Comparison of ENCODE assay signal across 13 mouse cellular contexts in the genomic region with DNA sequence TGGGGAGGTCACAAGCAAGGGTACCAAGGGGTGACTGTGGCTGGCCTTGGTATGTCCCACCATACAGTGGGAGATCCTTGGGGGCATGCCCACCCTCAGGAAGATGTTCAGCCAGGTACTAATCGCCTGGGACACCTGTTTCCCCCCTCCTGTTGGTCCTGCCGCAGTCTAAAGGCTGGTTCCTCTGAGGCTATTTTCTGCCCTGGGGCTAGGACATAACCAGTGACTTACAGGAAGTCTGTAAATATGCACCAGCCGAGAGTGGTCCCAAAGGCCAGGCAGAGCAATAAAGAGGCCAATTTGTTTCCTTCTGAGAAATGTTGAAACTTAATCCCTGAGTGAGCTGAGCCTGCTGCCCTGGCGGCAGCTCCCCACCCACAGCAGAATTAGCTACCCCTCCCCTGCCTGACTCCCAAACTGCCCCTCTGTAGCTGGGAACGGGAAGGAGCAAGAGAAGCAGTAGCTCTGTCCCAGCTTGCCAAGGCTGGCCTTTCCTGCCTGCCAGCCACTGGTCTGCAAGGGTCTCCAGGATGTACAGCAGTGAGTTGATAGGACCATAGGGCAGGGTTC.
DNase-seq lines count a peak whose midpoint lies in the region; ATAC-seq and TF ChIP-seq lines count a peak whose summit lies in the region.
"Had no signal": no experiment of that assay in that cellular context is flagged by ENCODE, and none has a peak within 500 bp of the region (broad histone marks: within the 10 kb centered on the region; RNA-seq: fewer than 3 reads in every experiment).

No protein-coding gene starts in this region.

- H3K9ac ChIP-seq in heart, embryonic 14.5 days (ENCODE audit: low read length): peak overlapping the region; percentile 27; the same call in 1 of the 2 replicates
- H3K9ac ChIP-seq in midbrain, embryonic 13.5 days (replicated peaks): no peak overlapping the region
- H3K9ac ChIP-seq in intestine, embryonic 15.5 days: no peak overlapping the region

- peaks cover 70 to 89% of the 10 kb centered on the region in 2 experiments for H3K4me1 ChIP-seq in heart, embryonic 14.5 days (ENCODE audit: control insufficient read depth in 2 of 2, insufficient read depth in 2 of 2, low read length in 2 of 2)
- H3K4me1 ChIP-seq in midbrain, embryonic 13.5 days (replicated peaks): peaks cover 23% of the 10 kb centered on the region
- peaks cover 37% of the 10 kb centered on the region for H3K4me1 ChIP-seq in midbrain, embryonic 10.5 days
- H3K4me1 ChIP-seq in intestine, embryonic 15.5 days (replicated peaks): peaks cover 53% of the 10 kb centered on the region
- peaks cover 17% of the 10 kb centered on the region for H3K4me1 ChIP-seq in thymus, adult 2 months (replicated peaks; ENCODE audit: control insufficient read depth, insufficient read depth, low read length)

- ATAC-seq in heart, embryonic 14.5 days (ENCODE audit: insufficient number of reproducible peaks, insufficient read depth, low FRiP score, low read depth): no peak
- no peak for ATAC-seq in midbrain, embryonic 13.5 days
- ATAC-seq in intestine, embryonic 15.5 days: peak; percentile 27; the same call in 1 of the 2 replicates
- ATAC-seq: Patski had no signal

- H3K27me3 ChIP-seq in heart, embryonic 14.5 days (ENCODE audit: control insufficient read depth, insufficient read depth, low read length): no peaks in the 10 kb centered on the region
- H3K27me3 ChIP-seq in midbrain, embryonic 13.5 days: 0 out of 2 replicates have a peak, but pooled peaks cover 5% of the 10 kb centered on the region
- H3K27me3 ChIP-seq in midbrain, embryonic 10.5 days (ENCODE audit: low read depth, poor library complexity, severe bottlenecking): peaks cover 3% of the 10 kb centered on the region
- H3K27me3 ChIP-seq in intestine, embryonic 15.5 days (replicated peaks): no peaks in the 10 kb centered on the region
- no peaks in the 10 kb centered on the region for H3K27me3 ChIP-seq in thymus, adult 2 months (ENCODE audit: control insufficient read depth, insufficient read depth, low read length)
- H3K27me3 ChIP-seq: Patski had no signal

- no peak for TF ChIP-seq POLR2A in thymus, adult 2 months (IDR thresholded peaks at IDR 0.05; ENCODE audit: control insufficient read depth, extremely low read depth, insufficient read depth, low read length, poor library complexity)

- no peaks in the 10 kb centered on the region for H3K9me3 ChIP-seq in heart, embryonic 14.5 days (ENCODE audit: control insufficient read depth, low read length)
- no peaks in the 10 kb centered on the region for H3K9me3 ChIP-seq in midbrain, embryonic 13.5 days
- no peaks in the 10 kb centered on the region for H3K9me3 ChIP-seq in midbrain, embryonic 10.5 days (replicated peaks)
- no peaks in the 10 kb centered on the region for H3K9me3 ChIP-seq in intestine, embryonic 15.5 days

- H3K4me3 ChIP-seq in heart, embryonic 14.5 days (ENCODE audit: control insufficient read depth in 1 of 2, insufficient read depth in 1 of 2, low read depth in 1 of 2, low read length in 2 of 2): no peak overlapping the region
- H3K4me3 ChIP-seq in midbrain, embryonic 13.5 days (replicated peaks): no peak overlapping the region
- H3K4me3 ChIP-seq in midbrain, embryonic 10.5 days: no peak overlapping the region
- no peak overlapping the region for H3K4me3 ChIP-seq in intestine, embryonic 15.5 days (replicated peaks)
- H3K4me3 ChIP-seq in thymus, adult 2 months (ENCODE audit: control insufficient read depth, insufficient read depth, low read length): no peak overlapping the region

- peak overlapping the region; percentile 13 to 88 for H3K27ac ChIP-seq in heart, embryonic 14.5 days (replicated peaks in 1 of 2; ENCODE audit: control insufficient read depth in 1 of 2, insufficient read depth in 1 of 2, low read depth in 2 of 2, low read length in 2 of 2)
- peak overlapping the region; percentile 39; the same call in 1 of the 2 replicates for H3K27ac ChIP-seq in midbrain, embryonic 13.5 days
- H3K27ac ChIP-seq in midbrain, embryonic 10.5 days (replicated peaks): no peak overlapping the region; the same call in 1 of the 2 replicates
- peak overlapping the region; percentile 66; the same call in 1 of the 2 replicates for H3K27ac ChIP-seq in intestine, embryonic 15.5 days
- no peak overlapping the region for H3K27ac ChIP-seq in thymus, adult 2 months (ENCODE audit: control insufficient read depth, insufficient read depth, low read length)

- no peak for DNase-seq in heart, adult 9 months (ENCODE audit: low spot score in 2 of 2)
- no peak for DNase-seq in midbrain, embryonic 10.5 days (ENCODE audit: low spot score)
- no peak for DNase-seq in thymus, adult 2 months
- no peak for DNase-seq in liver
- no peak for DNase-seq in urinary bladder, postnatal 4 days (ENCODE audit: low spot score in 2 of 2)
- DNase-seq: adrenal gland, adult 8-10 months; left cerebral cortex, postnatal 4 days; lung, postnatal 36 days; spleen, adult 18-20 months had no signal

- H3K36me3 ChIP-seq in heart, embryonic 14.5 days (ENCODE audit: control insufficient read depth, insufficient read depth, low read length): peaks cover 67% of the 10 kb centered on the region
- H3K36me3 ChIP-seq in midbrain, embryonic 13.5 days: no peaks in the 10 kb centered on the region
- H3K36me3 ChIP-seq in midbrain, embryonic 10.5 days: no peaks in the 10 kb centered on the region
- H3K36me3 ChIP-seq in intestine, embryonic 15.5 days: no peaks in the 10 kb centered on the region
- H3K36me3 ChIP-seq in thymus, adult 2 months (ENCODE audit: control insufficient read depth, insufficient read depth, low read length): no peaks in the 10 kb centered on the region

- H3K4me2 ChIP-seq in heart, embryonic 14.5 days (ENCODE audit: low read length): no peak overlapping the region
- H3K4me2 ChIP-seq in midbrain, embryonic 13.5 days (replicated peaks): no peak overlapping the region
- peak overlapping the region; percentile 31 for H3K4me2 ChIP-seq in intestine, embryonic 15.5 days (replicated peaks)

- no peak for TF ChIP-seq CTCF in thymus, adult 2 months (IDR thresholded peaks at IDR 0.05; ENCODE audit: borderline replicate concordance, control insufficient read depth, extremely low read depth, insufficient read depth, low read length, poor library complexity)

- WGBS in heart, embryonic 14.5 days: 25% methylated on average over 5 of the region's 5 CpGs
- WGBS in midbrain, embryonic 13.5 days: 34% methylated on average over 5 of the region's 5 CpGs
- 29% methylated on average over 5 of the region's 5 CpGs for WGBS in midbrain, embryonic 10.5 days
- 11% methylated on average over 5 of the region's 5 CpGs for WGBS in intestine, embryonic 15.5 days
- 73% methylated on average over 5 of the region's 5 CpGs for WGBS in thymus, adult 2 months

Comparison
In these comparisons a context has a peak if more than half of its experiments do, and no peak if none do; other contexts are left out.
1. H3K27ac ChIP-seq: peak in heart, embryonic 14.5 days (2 of 2), midbrain, embryonic 13.5 days (single experiment) and intestine, embryonic 15.5 days (single experiment); none in midbrain, embryonic 10.5 days (single experiment) and thymus, adult 2 months (single experiment).